Mouse (Mus musculus): ENCODE measurements around the gene Prr23a1. TPM values are rescaled to one million over a fixed set of nuclear protein-coding genes. Genes with fewer than 3 reads are reported as not detected.
A peak's percentile ranks its signal among the peaks of the same experiment; 100 is the strongest.

The Prr23a1 gene
- not detected for total RNA-seq (2021)
- long read RNA-seq, experiment 1, result 0 reads
- long read RNA-seq, experiment 2, result 0 reads

- intact Hi-C loops (cut with DNase I), result no loop called here
Measured at GRCm38 (mm10) chr9:98842117-98842516, at the start of gene Prr23a1. Prr23a1 (plus strand) TSS chr9:98842503.

GRCm38 (mm10) chr9:98799021-98799420 is 43.3 kb upstream of the Prr23a1 start:
- no peak for DNase-seq
- intact Hi-C loops (cut with DNase I), result no loop called here

More at GRCm38 (mm10) chr9:98842117-98842516, at the start of gene Prr23a1:
- no peak for DNase-seq

GRCm38 (mm10) chr9:98803971-98804370 is 38.3 kb upstream of the Prr23a1 start:
- intact Hi-C loops (cut with DNase I), result no loop called here
- DNase-seq, result no peak

- intact Hi-C loops (cut with DNase I), result no loop called here
- no peak for DNase-seq
Measured at GRCm38 (mm10) chr9:98805511-98805910, 36.8 kb upstream of the Prr23a1 start.

- intact Hi-C loops (cut with DNase I), result no loop called here
- no peak for DNase-seq
Measured at GRCm38 (mm10) chr9:98805934-98806333, 36.4 kb upstream of the Prr23a1 start.

GRCm38 (mm10) chr9:98807631-98808030 is 34.7 kb upstream of the Prr23a1 start:
- DNase-seq, result no peak
- intact Hi-C loops (cut with DNase I), result loop anchor here (2.0 kb wide), 1 partner anchor 163 kb away; no protein-coding TSS in a partner anchor

GRCm38 (mm10) chr9:98809526-98809925 is 32.8 kb upstream of the Prr23a1 start:
- DNase-seq, result peak; percentile 42 to 64
- intact Hi-C loops (cut with DNase I), result loop anchor here (2.0 kb wide), 1 partner anchor 165 kb away; no protein-coding TSS in a partner anchor

- no peak for DNase-seq
- intact Hi-C loops (cut with DNase I), result loop anchor here (10.0 kb wide), 1 partner anchor 201 kb away; no protein-coding TSS in a partner anchor
Measured at GRCm38 (mm10) chr9:98816066-98816465, 26.2 kb upstream of the Prr23a1 start.

- intact Hi-C loops (cut with DNase I), result loop anchor here (10.0 kb wide), 1 partner anchor 203 kb away; no protein-coding TSS in a partner anchor
- DNase-seq, result no peak
Measured at GRCm38 (mm10) chr9:98817592-98817991, 24.7 kb upstream of the Prr23a1 start.

- DNase-seq, result no peak
- intact Hi-C loops (cut with DNase I), result loop anchor here (10.0 kb wide), 1 partner anchor 204 kb away; no protein-coding TSS in a partner anchor
Measured at GRCm38 (mm10) chr9:98818971-98819370, 23.3 kb upstream of the Prr23a1 start.

GRCm38 (mm10) chr9:98819481-98819880 is 22.8 kb upstream of the Prr23a1 start:
- intact Hi-C loops (cut with DNase I), result loop anchor here (10.0 kb wide), 1 partner anchor 205 kb away; no protein-coding TSS in a partner anchor
- DNase-seq, result peak; percentile 7 to 34

- DNase-seq, result no peak
Measured at GRCm38 (mm10) chr9:98820461-98820860, 21.8 kb upstream of the Prr23a1 start.

GRCm38 (mm10) chr9:98821067-98821466 is 21.2 kb upstream of the Prr23a1 start:
- no peak for DNase-seq
- intact Hi-C loops (cut with DNase I), result no loop called here

More at GRCm38 (mm10) chr9:98820461-98820860, 21.8 kb upstream of the Prr23a1 start:
- intact Hi-C loops (cut with DNase I), result no loop called here

GRCm38 (mm10) chr9:98823805-98824204 is 18.5 kb upstream of the Prr23a1 start:
- no peak for DNase-seq

GRCm38 (mm10) chr9:98829508-98829907 is 12.8 kb upstream of the Prr23a1 start:
- intact Hi-C loops (cut with DNase I), result no loop called here
- DNase-seq, result no peak

More at GRCm38 (mm10) chr9:98823805-98824204, 18.5 kb upstream of the Prr23a1 start:
- intact Hi-C loops (cut with DNase I), result no loop called here

GRCm38 (mm10) chr9:98837537-98838074 is 4.7 kb upstream of the Prr23a1 start:
- intact Hi-C loops (cut with DNase I), result no loop called here
- DNase-seq, result no peak

- intact Hi-C loops (cut with DNase I), result no loop called here
- DNase-seq, result no peak
Measured at GRCm38 (mm10) chr9:98856210-98856609, 13.9 kb downstream of the Prr23a1 start, which contains the start of gene Prr23a2. Prr23a2 (plus strand) TSS chr9:98856494.

GRCm38 (mm10) chr9:98863463-98863862 is 21.2 kb downstream of the Prr23a1 start:
- no peak for DNase-seq
- intact Hi-C loops (cut with DNase I), result no loop called here

GRCm38 (mm10) chr9:98864571-98864970 is 22.3 kb downstream of the Prr23a1 start, which contains the start of gene Prr23a3:
Prr23a3 (plus strand) TSS chr9:98864767.
- intact Hi-C loops (cut with DNase I), result no loop called here

More at GRCm38 (mm10) chr9:98864571-98864970, 22.3 kb downstream of the Prr23a1 start, which contains the start of gene Prr23a3:
- no peak for DNase-seq

All from heart, postnatal 14 days (tissue).